Mouse (Mus musculus) hindbrain, embryonic 12.5 days (tissue): ENCODE data around the gene Arap2. TPM values are rescaled to one million over a fixed set of nuclear protein-coding genes. Genes with fewer than 3 reads are reported as not detected.

Source experiments
- ATAC-seq: fragments of 200-750 bp; cut with Nextera tagmentation; 2 replicates; pipeline ENCODE4 v1.8.0; 2017; ENCODE audit warnings: moderate TSS enrichment; ENCODE audit not compliant: low FRiP score
- H3K27ac ChIP-seq: fragments of 300-500 bp; sonication (generic); 2 replicates; pipeline ENCODE4 v1.5.1; 2016; ENCODE audit warnings: mild to moderate bottlenecking
- H3K27me3 ChIP-seq: fragments of 300-500 bp; sonication (generic); 2 replicates; pipeline ENCODE4 v1.6.1; 2016; ENCODE audit warnings: mild to moderate bottlenecking
- H3K36me3 ChIP-seq: fragments of 300-500 bp; sonication (generic); 2 replicates; pipeline ENCODE4 v1.6.1; 2016; ENCODE audit warnings: mild to moderate bottlenecking
- H3K4me1 ChIP-seq: fragments of 300-500 bp; sonication (generic); 2 replicates; pipeline ENCODE4 v1.6.1; 2016
- H3K4me2 ChIP-seq: fragments of 300-500 bp; sonication (generic); replicated peaks from 2 replicates; pipeline ENCODE4 v1.6.1; 2016; ENCODE audit warnings: mild to moderate bottlenecking
- H3K4me3 ChIP-seq: fragments of 300-500 bp; sonication (generic); 2 replicates; pipeline ENCODE4 v1.5.1; 2016; ENCODE audit warnings: mild to moderate bottlenecking
- H3K9ac ChIP-seq: fragments of 300-500 bp; sonication (generic); 2 replicates; pipeline ENCODE4 v1.6.1; 2016; ENCODE audit warnings: mild to moderate bottlenecking, moderate library complexity
- H3K9me3 ChIP-seq: fragments of 300-500 bp; sonication (generic); replicated peaks from 2 replicates; pipeline ENCODE4 v1.6.1; 2016; ENCODE audit warnings: mild to moderate bottlenecking
- whole genome bisulfite sequencing: fragments of 180-500 bp; shearing (Covaris S2); methylation state at CpG from one replicate; pipeline ENCODE4 v1.1.7; 2016; 5-methylcytosine and 5-hydroxymethylcytosine counted together
- polyA plus RNA-seq: library from polyadenylated mRNA; unstranded; fragments of >200 nt; fragmentation: Nextera tagmentation; extraction: Ambion mirVana; gene quantifications from 2 replicates; pipeline ENCODE4 v1.2.1, GENCODE M21; 2016

The Arap2 gene
- 3.0 and 4.4 TPM in 2 replicates for polyA plus RNA-seq

DNA sequence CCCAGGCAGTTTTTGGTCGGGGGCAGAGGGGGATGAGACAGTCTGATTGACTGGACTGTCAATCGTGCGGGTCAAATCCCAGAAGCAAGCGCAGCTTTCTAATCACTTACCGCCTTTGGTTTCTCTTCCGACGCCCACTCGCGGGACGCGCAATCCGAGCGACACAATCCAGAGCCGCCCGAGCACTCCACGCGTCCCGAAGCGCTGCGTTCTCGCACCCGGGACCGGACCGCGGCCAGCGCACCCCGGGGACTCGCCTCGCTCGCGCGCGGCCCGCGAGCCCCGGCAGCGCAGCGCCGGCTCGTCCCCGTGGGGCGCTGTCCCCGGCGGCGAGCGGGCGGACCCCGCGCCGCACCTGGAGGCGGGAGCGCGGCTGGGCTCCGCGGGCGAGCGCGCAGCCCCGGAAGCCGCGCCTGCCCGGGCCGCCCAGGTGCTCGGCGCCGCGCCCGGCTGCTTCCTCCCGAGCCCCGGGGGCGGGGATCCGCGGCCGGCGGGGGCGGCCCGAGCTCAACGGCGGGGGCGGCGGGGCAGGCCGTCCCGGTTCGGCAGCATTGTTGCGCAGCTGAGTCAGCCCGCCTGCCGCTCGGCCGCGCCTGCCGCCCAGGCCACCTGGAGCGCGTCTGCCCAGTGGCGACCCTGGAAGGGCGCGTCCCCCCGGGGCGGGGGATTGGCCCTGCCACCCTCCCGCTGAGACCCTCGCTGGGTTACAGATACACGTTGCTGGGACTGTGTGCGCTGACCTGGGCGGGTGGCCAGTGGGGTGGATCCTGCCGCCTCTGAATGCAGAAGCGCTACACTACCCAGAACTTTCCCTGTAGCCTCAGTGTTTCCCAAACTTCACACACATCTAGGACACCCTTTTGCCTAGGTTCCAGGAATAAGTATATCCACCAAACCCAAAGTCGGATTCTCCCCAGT lies at the start of gene Arap2:
TSS of gene Arap2 (minus strand) at position 376 of the 918 bp plus-strand sequence.
- 1% methylated on average over 83 of the region's 106 CpGs for WGBS
- Histone ChIP-seq H3K27me3 (no peaks in the 10 kb centered on the region), H3K27ac (no peak within 1 kb of the TSS), H3K4me3 (peak within 1 kb of the TSS; percentile 78), H3K4me1 (no peaks in the 10 kb centered on the region), H3K9ac (peak within 1 kb of the TSS; percentile 75), H3K4me2 (peak within 1 kb of the TSS; percentile 89), H3K36me3 (no peaks in the 10 kb centered on the region), H3K9me3 (no peaks in the 10 kb centered on the region)
- ATAC-seq: peak; percentile 88

DNA sequence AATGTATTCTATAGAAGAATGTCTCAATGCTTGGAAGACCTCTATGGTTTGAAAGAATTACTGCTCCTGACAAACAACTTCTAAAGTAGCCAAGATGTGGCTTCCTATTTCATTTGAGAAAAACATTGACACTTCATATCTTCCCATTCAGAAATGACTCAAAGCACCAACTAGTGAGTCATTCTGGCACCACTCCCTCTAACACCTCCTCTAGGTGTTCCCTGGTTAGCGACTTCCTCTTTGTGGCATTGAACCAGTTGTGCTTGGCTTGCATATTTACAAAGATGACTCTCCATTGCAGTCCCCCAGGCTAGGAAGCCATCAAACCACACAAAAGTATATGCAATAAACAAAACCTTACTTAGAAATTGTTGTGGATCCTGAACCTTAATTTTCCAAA lies 49.8 kb upstream of the Arap2 start:
- Histone ChIP-seq H3K9me3 (no peaks in the 10 kb centered on the region), H3K9ac (no peak overlapping the region), H3K27me3 (no peaks in the 10 kb centered on the region), H3K4me2 (no peak overlapping the region), H3K36me3 (no peaks in the 10 kb centered on the region), H3K27ac (no peak overlapping the region), H3K4me1 (no peaks in the 10 kb centered on the region), H3K4me3 (no peak overlapping the region)
- 82% methylated on average over 1 of the region's 1 CpGs for WGBS
- no peak for ATAC-seq

DNA sequence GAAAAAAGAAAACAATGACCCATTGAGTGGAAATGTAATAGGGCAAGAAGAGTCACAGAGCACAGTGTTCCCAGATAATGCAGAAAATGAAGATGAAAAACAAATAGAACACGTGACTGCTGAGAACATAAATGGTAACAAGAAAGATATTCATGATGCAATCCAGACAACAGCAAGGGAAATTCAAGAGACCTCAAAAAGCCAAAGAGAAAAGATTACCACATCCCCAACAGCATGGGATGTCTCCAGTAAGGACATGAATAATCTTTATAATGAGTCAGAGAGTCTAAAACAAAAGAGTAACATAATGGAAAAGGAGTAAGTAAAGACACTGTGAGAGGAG lies 48.1 kb upstream of the Arap2 start:
- H3K27ac ChIP-seq: no peak overlapping the region
- no peaks in the 10 kb centered on the region for H3K4me1 ChIP-seq
- no peak overlapping the region for H3K9ac ChIP-seq
- ATAC-seq: no peak; the same call in 1 of the 2 replicates
- H3K27me3 ChIP-seq: no peaks in the 10 kb centered on the region
- no peaks in the 10 kb centered on the region for H3K36me3 ChIP-seq
- WGBS: 57% methylated on average over 1 of the region's 1 CpGs
- H3K9me3 ChIP-seq: no peaks in the 10 kb centered on the region
- no peak overlapping the region for H3K4me2 ChIP-seq
- H3K4me3 ChIP-seq: no peak overlapping the region

DNA sequence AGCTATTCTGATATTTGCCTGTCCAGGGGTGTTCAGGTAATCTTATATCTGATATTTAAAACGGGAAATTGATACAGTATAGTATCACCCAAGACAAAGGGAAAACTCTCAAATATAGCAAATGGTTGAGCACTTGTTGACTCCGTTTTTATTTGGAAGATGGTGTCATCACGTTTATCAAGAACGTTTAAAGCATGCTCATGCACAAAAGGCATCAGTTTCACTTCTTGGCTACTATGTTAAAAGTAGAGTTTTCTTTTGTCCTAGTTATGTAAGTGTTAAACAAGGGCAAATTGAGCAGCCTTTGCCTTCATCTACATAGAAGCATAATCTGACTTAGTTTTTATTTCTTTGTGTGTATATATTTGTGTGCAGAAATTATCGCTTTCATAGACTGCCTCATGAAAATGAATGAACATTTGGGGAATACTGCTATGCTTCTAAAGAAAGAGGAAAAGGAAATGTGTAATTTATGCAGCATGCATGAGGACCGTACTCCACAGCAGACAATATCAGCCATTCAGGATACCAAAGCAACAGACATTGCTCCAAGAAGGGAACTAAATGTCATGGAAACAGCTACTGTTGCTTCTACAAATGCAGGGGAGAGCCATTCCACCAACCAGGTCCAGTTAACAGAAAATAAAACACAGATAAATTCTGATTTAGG lies 47.6 kb upstream of the Arap2 start, which contains the start of gene Dthd1:
TSS of gene Dthd1 (plus strand) at position 422 of the 670 bp plus-strand sequence.
- peak; percentile 82 for ATAC-seq

DNA sequence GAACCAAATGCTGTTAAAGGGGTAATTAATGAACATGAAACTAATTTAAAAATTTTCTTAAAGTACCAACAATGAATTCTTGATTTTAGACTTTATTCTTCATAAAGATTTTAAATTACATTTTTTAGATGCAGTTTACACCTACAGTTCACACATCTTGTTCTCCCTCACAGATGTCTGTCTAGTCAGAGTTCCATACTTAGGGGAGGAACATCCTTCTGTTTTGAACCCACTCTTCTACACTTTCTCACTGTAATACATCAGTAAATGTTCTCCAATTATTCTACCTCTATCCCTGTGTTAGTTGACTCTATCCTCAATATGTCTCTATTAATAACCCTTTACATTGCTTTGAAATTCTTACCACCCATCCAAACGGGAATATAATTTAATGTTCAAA lies 26.8 kb upstream of the Arap2 start:
- H3K9me3 ChIP-seq: no peaks in the 10 kb centered on the region
- H3K4me2 ChIP-seq: no peak overlapping the region
- H3K9ac ChIP-seq: no peak overlapping the region
- no peaks in the 10 kb centered on the region for H3K36me3 ChIP-seq
- H3K4me1 ChIP-seq: no peaks in the 10 kb centered on the region
- H3K27ac ChIP-seq: no peak overlapping the region
- no peak overlapping the region for H3K4me3 ChIP-seq
- ATAC-seq: no peak
- no peaks in the 10 kb centered on the region for H3K27me3 ChIP-seq
- 88% methylated on average over 1 of the region's 1 CpGs for WGBS

More for the DNA sequence above, 47.6 kb upstream of the Arap2 start, which contains the start of gene Dthd1:
- Histone ChIP-seq H3K4me1 (no peaks in the 10 kb centered on the region), H3K9me3 (no peaks in the 10 kb centered on the region), H3K27ac (no peak within 1 kb of the TSS), H3K9ac (no peak within 1 kb of the TSS), H3K36me3 (no peaks in the 10 kb centered on the region), H3K4me3 (no peak within 1 kb of the TSS), H3K4me2 (no peak within 1 kb of the TSS), H3K27me3 (no peaks in the 10 kb centered on the region)
- WGBS: 62% methylated on average over 6 of the region's 6 CpGs

DNA sequence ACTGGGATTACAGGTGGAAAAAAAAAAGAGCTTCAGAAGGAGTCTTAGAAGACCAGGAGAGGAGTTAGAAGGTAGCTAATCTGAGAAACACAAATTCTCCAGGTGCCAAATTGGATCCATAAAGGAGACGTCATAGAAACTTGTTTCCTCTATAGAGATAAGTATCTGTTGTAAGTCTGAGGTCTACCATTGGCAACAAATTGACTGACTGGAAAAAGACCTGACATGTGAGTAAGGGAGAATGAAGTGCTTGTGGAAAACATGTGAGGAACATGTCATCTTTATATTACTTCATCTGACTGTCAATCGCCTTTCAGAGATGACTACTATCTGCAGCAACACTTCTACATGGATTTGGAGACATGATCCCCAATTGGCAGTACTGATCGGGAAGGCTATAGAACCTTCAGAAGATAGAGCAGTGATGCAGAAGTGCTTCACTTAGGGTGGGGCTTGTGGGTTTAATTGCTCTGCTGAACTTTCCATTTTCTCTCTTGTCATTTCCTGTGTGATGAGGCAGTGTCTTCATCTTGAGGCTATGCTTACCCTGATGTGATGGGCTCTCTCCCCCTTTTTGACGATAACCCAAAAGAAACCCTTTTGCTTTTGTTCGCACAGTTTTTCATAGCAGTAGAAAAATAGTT lies 25.1 kb upstream of the Arap2 start:
- Histone ChIP-seq H3K27ac (no peak overlapping the region), H3K4me2 (no peak overlapping the region), H3K36me3 (no peaks in the 10 kb centered on the region), H3K27me3 (no peaks in the 10 kb centered on the region), H3K9me3 (no peaks in the 10 kb centered on the region), H3K4me3 (no peak overlapping the region), H3K9ac (no peak overlapping the region), H3K4me1 (no peaks in the 10 kb centered on the region)
- 94% methylated on average over 5 of the region's 5 CpGs for WGBS
- ATAC-seq: no peak

DNA sequence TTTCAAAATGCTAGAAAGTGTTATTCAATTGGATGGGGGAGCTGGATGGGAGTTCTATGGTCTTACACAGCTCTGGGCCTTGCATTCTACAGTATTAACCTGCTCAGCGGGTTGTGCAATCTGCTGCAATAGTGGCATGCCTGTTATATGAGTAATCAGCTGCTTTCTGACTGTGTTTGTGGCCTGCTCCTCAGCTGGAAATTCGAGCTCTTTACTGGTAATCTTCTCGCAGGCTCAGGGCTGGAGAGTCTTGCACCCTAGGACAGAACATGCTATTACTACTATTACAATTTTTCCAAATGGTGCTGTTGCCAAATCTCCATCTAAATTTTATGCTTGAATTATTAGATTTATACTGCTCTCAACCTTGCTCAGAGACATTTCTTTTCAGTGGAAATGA lies 20.9 kb upstream of the Arap2 start:
- Histone ChIP-seq H3K27me3 (no peaks in the 10 kb centered on the region), H3K9me3 (no peaks in the 10 kb centered on the region), H3K27ac (no peak overlapping the region), H3K4me3 (no peak overlapping the region), H3K9ac (no peak overlapping the region), H3K4me1 (no peaks in the 10 kb centered on the region), H3K4me2 (no peak overlapping the region), H3K36me3 (no peaks in the 10 kb centered on the region)
- ATAC-seq: no peak
- WGBS: 83% methylated on average over 3 of the region's 3 CpGs

DNA sequence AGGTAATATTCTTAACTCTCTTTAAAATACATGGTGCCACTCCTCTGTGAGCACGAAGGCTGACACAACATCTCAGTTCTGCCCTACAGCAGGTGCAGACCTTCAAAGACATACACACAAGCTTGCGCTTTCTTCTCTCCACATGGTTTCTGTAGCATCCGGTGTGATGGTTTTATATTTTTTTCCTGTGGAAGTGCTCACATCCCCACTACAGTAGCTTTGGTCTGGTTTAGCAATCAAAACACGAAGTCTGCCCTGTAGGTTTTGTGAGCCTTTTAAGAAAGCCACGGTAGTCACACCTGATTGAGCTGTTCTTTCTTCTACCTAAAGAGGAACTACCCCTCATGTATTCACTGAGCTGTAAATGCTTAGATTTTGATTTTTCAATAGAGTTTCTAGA lies 12.7 kb upstream of the Arap2 start:
- H3K4me1 ChIP-seq: no peaks in the 10 kb centered on the region
- WGBS: 83% methylated on average over 5 of the region's 5 CpGs
- H3K4me3 ChIP-seq: no peak overlapping the region
- no peak overlapping the region for H3K4me2 ChIP-seq
- H3K27ac ChIP-seq: no peak overlapping the region
- no peaks in the 10 kb centered on the region for H3K27me3 ChIP-seq
- no peaks in the 10 kb centered on the region for H3K36me3 ChIP-seq
- no peaks in the 10 kb centered on the region for H3K9me3 ChIP-seq
- H3K9ac ChIP-seq: no peak overlapping the region
- no peak for ATAC-seq

DNA sequence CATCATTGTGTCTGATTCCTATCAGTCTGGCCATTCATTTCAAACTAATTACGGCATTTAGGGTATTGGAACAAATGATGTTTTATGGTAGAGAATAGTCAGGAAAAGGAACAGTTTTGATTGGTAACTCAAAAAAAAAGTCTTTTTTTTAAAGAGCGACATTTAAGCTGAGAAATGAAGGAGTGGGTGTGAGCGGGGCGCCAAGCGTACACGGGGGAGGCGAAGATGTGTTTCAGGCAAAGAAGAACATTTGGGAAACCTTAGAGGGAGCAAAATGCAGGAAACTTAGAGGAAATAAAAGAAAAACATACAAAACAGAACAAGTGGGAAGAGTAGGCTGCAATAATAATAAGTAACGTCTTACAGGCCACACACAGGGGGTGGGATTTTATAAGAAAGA lies 11.8 kb upstream of the Arap2 start:
- ATAC-seq: no peak
- no peaks in the 10 kb centered on the region for H3K36me3 ChIP-seq
- WGBS: 90% methylated on average over 8 of the region's 8 CpGs

DNA sequence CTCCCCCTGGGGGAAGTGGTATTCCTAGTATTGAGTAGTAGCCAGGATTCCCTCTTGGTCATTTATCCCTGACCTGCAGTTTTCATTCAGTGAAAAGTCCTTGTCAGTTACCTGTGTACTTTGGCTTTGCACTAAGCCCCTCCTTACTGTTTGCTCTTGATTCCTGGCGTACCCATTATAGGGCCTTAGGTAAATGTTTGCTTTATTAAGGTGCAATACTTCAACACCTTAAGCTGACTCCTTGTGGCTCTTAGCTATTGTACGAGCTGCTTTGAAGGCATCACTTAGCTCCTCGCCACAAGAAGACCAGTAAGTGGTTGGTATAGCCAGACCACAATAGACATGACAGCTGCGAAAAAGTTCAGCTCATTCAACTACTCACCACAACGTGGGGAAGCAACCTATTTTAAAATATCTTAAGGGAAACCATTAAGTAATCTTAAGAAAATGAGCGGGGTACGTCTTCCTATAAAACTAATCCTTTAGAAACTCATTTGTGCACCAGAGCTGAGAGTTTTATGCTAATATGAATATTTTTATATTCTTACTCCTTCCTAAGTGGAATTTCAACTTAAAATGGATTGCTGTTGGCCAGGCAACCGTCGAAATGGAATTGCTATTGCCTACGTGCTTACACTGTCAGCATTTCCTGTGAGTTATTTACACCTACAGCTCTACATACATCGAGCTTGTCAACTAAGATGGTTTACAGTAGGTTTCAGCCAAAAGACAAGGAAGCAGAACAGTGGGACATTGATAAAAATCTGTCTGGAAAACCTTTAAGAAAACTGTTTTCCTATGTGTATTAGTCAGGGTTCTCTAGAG lies 6.0 kb upstream of the Arap2 start:
- no peak overlapping the region for H3K27ac ChIP-seq
- H3K9ac ChIP-seq: no peak overlapping the region
- ATAC-seq: no peak
- H3K9me3 ChIP-seq: no peaks in the 10 kb centered on the region
- no peaks in the 10 kb centered on the region for H3K27me3 ChIP-seq
- no peak overlapping the region for H3K4me3 ChIP-seq
- WGBS: 90% methylated on average over 11 of the region's 11 CpGs
- H3K4me1 ChIP-seq: no peaks in the 10 kb centered on the region
- H3K36me3 ChIP-seq: no peaks in the 10 kb centered on the region
- H3K4me2 ChIP-seq: no peak overlapping the region

More for the DNA sequence above, 11.8 kb upstream of the Arap2 start:
- no peak overlapping the region for H3K9ac ChIP-seq
- H3K27me3 ChIP-seq: no peaks in the 10 kb centered on the region
- H3K9me3 ChIP-seq: no peaks in the 10 kb centered on the region
- H3K27ac ChIP-seq: no peak overlapping the region
- H3K4me3 ChIP-seq: no peak overlapping the region
- no peak overlapping the region for H3K4me2 ChIP-seq
- H3K4me1 ChIP-seq: no peaks in the 10 kb centered on the region

DNA sequence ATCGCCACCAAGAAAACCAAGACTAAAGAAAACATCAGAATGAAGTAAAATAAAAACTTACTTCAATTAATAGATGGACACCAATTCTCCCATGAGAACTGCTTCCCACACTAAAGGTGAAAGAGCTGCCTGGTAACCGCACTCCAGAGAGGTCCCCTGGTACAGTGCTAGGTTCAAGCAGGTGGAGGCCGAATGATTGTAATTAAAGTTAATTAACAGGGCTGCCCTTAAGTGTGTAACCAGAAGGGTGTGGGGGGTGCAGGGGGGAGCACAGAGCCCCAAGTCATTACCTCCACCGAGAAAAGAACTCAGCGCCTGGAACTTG lies 538 bp downstream of the Arap2 start:
- Histone ChIP-seq H3K36me3 (no peaks in the 10 kb centered on the region), H3K9ac (peak overlapping the region; percentile 75; the same call in 1 of the 2 replicates), H3K4me1 (no peaks in the 10 kb centered on the region), H3K4me2 (peak overlapping the region; percentile 89), H3K27ac (no peak overlapping the region), H3K4me3 (peak overlapping the region; percentile 78), H3K27me3 (no peaks in the 10 kb centered on the region), H3K9me3 (no peaks in the 10 kb centered on the region)
- WGBS: 18% methylated on average over 5 of the region's 5 CpGs
- ATAC-seq: peak; percentile 60

DNA sequence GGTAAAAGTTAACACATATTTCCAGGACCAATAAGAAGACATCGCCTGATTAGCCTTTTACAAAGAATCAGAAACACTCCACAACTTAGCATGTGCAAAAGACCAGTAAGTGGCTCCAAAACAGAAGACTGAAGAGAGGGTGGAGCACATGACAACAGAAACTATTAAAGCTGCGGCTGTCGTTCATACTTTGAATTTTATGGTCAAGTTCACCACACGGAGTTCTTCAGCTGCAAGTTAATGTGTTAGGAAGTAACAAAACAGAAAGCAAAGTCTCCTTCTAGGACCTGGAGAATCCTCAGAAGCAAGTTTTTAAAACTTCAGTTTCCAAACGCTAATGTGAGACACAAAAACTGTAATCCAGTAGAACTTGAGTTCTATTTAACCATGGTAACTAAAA lies 1.8 kb downstream of the Arap2 start:
- no peak for ATAC-seq
- WGBS: 80% methylated on average over 5 of the region's 5 CpGs
- Histone ChIP-seq H3K9ac (no peak overlapping the region), H3K4me3 (no peak overlapping the region), H3K27me3 (no peaks in the 10 kb centered on the region), H3K4me2 (no peak overlapping the region), H3K36me3 (no peaks in the 10 kb centered on the region), H3K4me1 (no peaks in the 10 kb centered on the region), H3K9me3 (no peaks in the 10 kb centered on the region), H3K27ac (no peak overlapping the region)
